Mouse (Mus musculus) splenic B cell, adult 2 months (primary cell): Measurements from ENCODE around the gene C1galt1.

Experiments
- DNase-seq: peaks from one replicate; pipeline ENCODE4 v3.0.0-alpha.2; 2011; ENCODE audit warnings: low read depth, low spot score
- H3K27me3 ChIP-seq: 2 replicates; pipeline ENCODE4 v1.6.1; 2012; ENCODE audit warnings: mild to moderate bottlenecking, low read length, moderate library complexity, mixed read lengths; ENCODE audit not compliant: control insufficient read depth, poor library complexity, insufficient read depth, severe bottlenecking
- H3K36me3 ChIP-seq: 2 replicates; pipeline ENCODE4 v1.6.1; 2012; ENCODE audit warnings: mild to moderate bottlenecking, low read length, moderate library complexity, mixed read lengths; ENCODE audit not compliant: control insufficient read depth, poor library complexity, insufficient read depth, severe bottlenecking

C1galt1 gene

DNA sequence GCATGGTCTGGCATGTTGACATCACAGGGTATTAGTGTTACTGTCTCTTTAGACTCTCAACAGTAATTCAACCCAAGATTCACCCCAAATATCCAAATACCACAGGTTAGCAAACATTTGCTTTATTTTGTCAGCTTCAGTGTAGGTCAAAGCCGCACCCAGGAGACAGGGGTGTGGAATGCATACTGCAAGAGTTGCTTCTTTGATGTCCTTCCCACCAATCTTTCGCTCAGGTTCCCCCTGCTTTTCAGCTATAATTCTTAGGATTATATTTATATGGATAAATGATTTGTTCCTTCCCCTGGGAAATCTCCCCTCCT lies 42.0 kb downstream of the C1galt1 start:
- no peak for DNase-seq
- Histone ChIP-seq H3K27me3 (no peaks in the 10 kb centered on the region), H3K36me3 (no peaks in the 10 kb centered on the region)

DNA sequence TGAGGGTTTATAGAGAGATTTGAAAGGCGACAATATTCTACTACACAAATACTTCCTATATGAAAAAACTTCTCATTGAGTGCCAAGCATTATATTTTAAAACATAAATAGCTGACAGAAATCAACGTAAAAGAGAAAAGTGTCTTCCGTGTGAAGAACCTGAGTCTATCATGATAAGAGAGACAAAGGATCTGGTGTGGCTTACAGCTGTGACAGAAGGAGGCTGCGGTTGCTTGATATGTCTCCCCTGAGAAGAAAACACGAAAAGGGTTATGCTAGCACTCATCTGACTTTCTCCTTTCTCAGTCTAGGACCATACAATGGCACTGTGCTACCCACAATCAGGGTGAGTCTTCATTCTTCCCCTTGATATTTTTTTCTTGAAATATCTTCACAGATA lies 51.7 kb downstream of the C1galt1 start:
- no peaks in the 10 kb centered on the region for H3K27me3 ChIP-seq
- no peak for DNase-seq
- no peaks in the 10 kb centered on the region for H3K36me3 ChIP-seq

DNA sequence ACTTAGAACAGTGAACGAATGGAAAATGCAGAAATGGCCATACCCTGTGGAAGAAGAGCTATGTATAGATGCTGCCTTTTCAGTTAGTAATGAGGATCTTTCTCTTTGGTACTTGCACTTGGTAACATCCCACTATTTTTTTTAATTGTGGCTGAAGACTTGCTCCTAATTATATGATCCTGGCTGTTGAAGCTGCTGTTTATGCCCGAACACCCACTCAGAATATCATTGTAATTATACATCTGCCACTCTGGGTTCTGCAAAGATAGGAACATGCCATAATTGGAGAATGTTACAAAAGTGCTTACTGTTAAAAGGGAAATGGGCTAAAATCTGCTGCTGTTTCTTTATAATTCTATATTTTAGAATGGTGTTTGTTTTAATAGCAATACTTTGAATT lies 67.4 kb downstream of the C1galt1 start:
- DNase-seq: no peak
- H3K36me3 ChIP-seq: no peaks in the 10 kb centered on the region
- H3K27me3 ChIP-seq: 0 out of 2 replicates have a peak, but pooled peaks cover 2% of the 10 kb centered on the region
